Mouse (Mus musculus): Measurements from ENCODE around the gene Dock6. TPM values are rescaled to one million over a fixed set of nuclear protein-coding genes. Genes with fewer than 3 reads are reported as not detected.
"Not testable (repeated sequence)": the region's sequence is repeated elsewhere in the genome, so short reads cannot be mapped to it uniquely, and the experiment has no call there.

Dock6 gene
- 10 to 100 TPM in 1 of 2 experiments, 1 to 10 TPM in 1; 9.4 to 10.5 TPM for total RNA-seq (2021)
- long read RNA-seq, experiment 1, partial matches to known transcripts = 1 of 4 reads
- long read RNA-seq, experiment 1, other reads (novel, unspliced or antisense) = 3 of 4 reads
- long read RNA-seq, experiment 2, partial matches to known transcripts = 0 of 2 reads
- long read RNA-seq, experiment 2, other reads (novel, unspliced or antisense) = 2 of 2 reads

GRCm38 (mm10) chr9:21852128-21853091 lies at the start of gene Dock6:
Gene Dock6, minus strand, starts transcription at chr9:21852635.
- intact Hi-C loops (cut with DNase I) = no loop called here
- no peak for TF ChIP-seq CTCF (IDR thresholded peaks at IDR 0.05)
- peak within 1 kb of the TSS; percentile 90 for H3K4me3 ChIP-seq
- H3K27ac ChIP-seq = peak within 1 kb of the TSS; percentile 89
- peak; percentile 89 for DNase-seq

- intact Hi-C loops (cut with DNase I) = no loop called here
- TF ChIP-seq CTCF (IDR thresholded peaks at IDR 0.05) = peak; percentile 51
- Histone ChIP-seq H3K27ac (peak overlapping the region; percentile 53; the same call in 1 of the 2 replicates), H3K4me3 (peak overlapping the region; percentile 72)
- peak; percentile 74 for DNase-seq
Measured at GRCm38 (mm10) chr9:21901223-21901820, 48.9 kb upstream of the Dock6 start.

- no peak overlapping the region for H3K4me3 ChIP-seq
- peak; percentile 14; the same call in 1 of the 2 replicates for TF ChIP-seq CTCF (IDR thresholded peaks at IDR 0.05)
- no peak overlapping the region for H3K27ac ChIP-seq
- DNase-seq = no peak
- intact Hi-C loops (cut with DNase I) = no loop called here
Measured at GRCm38 (mm10) chr9:21889229-21889628, 36.8 kb upstream of the Dock6 start.

- no peak overlapping the region for H3K4me3 ChIP-seq
- H3K27ac ChIP-seq = no peak overlapping the region
- DNase-seq = no peak
- intact Hi-C loops (cut with DNase I) = no loop called here
- no peak; the same call in 1 of the 2 replicates for TF ChIP-seq CTCF (IDR thresholded peaks at IDR 0.05)
Measured at GRCm38 (mm10) chr9:21876601-21877000, 24.2 kb upstream of the Dock6 start.

- TF ChIP-seq CTCF (IDR thresholded peaks at IDR 0.05) = no peak
- intact Hi-C loops (cut with DNase I) = loop anchor here (5.0 kb wide), 1 partner anchor 180 kb away; no protein-coding TSS in a partner anchor
Measured at GRCm38 (mm10) chr9:21872204-21872603, 19.8 kb upstream of the Dock6 start.

GRCm38 (mm10) chr9:21870879-21871524 lies 18.6 kb upstream of the Dock6 start:
- peak; percentile 63 for DNase-seq
- peak; percentile 96 for TF ChIP-seq CTCF (IDR thresholded peaks at IDR 0.05)

More at GRCm38 (mm10) chr9:21872204-21872603, 19.8 kb upstream of the Dock6 start:
- Histone ChIP-seq H3K4me3 (no peak overlapping the region), H3K27ac (no peak overlapping the region)
- DNase-seq = no peak

GRCm38 (mm10) chr9:21869290-21869689 lies 16.9 kb upstream of the Dock6 start:
- intact Hi-C loops (cut with DNase I); H3K4me3 ChIP-seq: not testable (repeated sequence)
- peak; percentile 76 for DNase-seq
- TF ChIP-seq CTCF (IDR thresholded peaks at IDR 0.05) = peak; percentile 55
- H3K27ac ChIP-seq = peak overlapping the region; percentile 38; the same call in 1 of the 2 replicates

More at GRCm38 (mm10) chr9:21870879-21871524, 18.6 kb upstream of the Dock6 start:
- intact Hi-C loops (cut with DNase I) = loop anchor here (1.0 to 5.0 kb wide), 4 partner anchors 31 to 268 kb away; no protein-coding TSS in a partner anchor
- peak overlapping the region; percentile 34; the same call in 1 of the 2 replicates for H3K4me3 ChIP-seq
- no peak overlapping the region for H3K27ac ChIP-seq

- intact Hi-C loops (cut with DNase I) = no loop called here
Measured at GRCm38 (mm10) chr9:21867726-21868125, 15.3 kb upstream of the Dock6 start.

GRCm38 (mm10) chr9:21866641-21867040 lies 14.2 kb upstream of the Dock6 start:
- no peak for TF ChIP-seq CTCF (IDR thresholded peaks at IDR 0.05)

More at GRCm38 (mm10) chr9:21867726-21868125, 15.3 kb upstream of the Dock6 start:
- Histone ChIP-seq H3K4me3 (no peak overlapping the region), H3K27ac (peak overlapping the region; percentile 46; the same call in 1 of the 2 replicates)
- no peak for TF ChIP-seq CTCF (IDR thresholded peaks at IDR 0.05)
- DNase-seq = no peak

GRCm38 (mm10) chr9:21865673-21866398 lies 13.4 kb upstream of the Dock6 start:
- no peak for TF ChIP-seq CTCF (IDR thresholded peaks at IDR 0.05)
- H3K4me3 ChIP-seq = no peak overlapping the region
- no peak for DNase-seq
- H3K27ac ChIP-seq = peak overlapping the region; percentile 67
- intact Hi-C loops (cut with DNase I) = no loop called here

More at GRCm38 (mm10) chr9:21866641-21867040, 14.2 kb upstream of the Dock6 start:
- no peak for DNase-seq
- intact Hi-C loops (cut with DNase I) = no loop called here
- Histone ChIP-seq H3K4me3 (no peak overlapping the region), H3K27ac (peak overlapping the region; percentile 67)

- DNase-seq = no peak
- no peak overlapping the region for H3K27ac ChIP-seq
- TF ChIP-seq CTCF (IDR thresholded peaks at IDR 0.05) = no peak
- intact Hi-C loops (cut with DNase I) = no loop called here
- no peak overlapping the region for H3K4me3 ChIP-seq
Measured at GRCm38 (mm10) chr9:21862181-21862580, 9.7 kb upstream of the Dock6 start.

GRCm38 (mm10) chr9:21860349-21860748 lies 7.9 kb upstream of the Dock6 start:
- H3K4me3 ChIP-seq; intact Hi-C loops (cut with DNase I); H3K27ac ChIP-seq; DNase-seq: not testable (repeated sequence)

Measured in gastrocnemius, adult 2 months (tissue).